Mouse (Mus musculus) thymus, adult 2 months (tissue): ENCODE measurements around the gene Tradd.

ENCODE experiments used
- CTCF ChIP-seq: fragments of 200-500 bp; IDR thresholded peaks from 2 replicates; pipeline ENCODE4 v1.5.1; 2012; ENCODE audit warnings: mild to moderate bottlenecking, control low read depth, low read length, moderate library complexity, borderline replicate concordance; ENCODE audit not compliant: control insufficient read depth, poor library complexity, insufficient read depth; ENCODE audit errors: extremely low read depth
- POLR2A ChIP-seq: fragments of 200-500 bp; IDR thresholded peaks from 2 replicates; pipeline ENCODE4 v1.6.1; 2012; ENCODE audit warnings: mild to moderate bottlenecking, low read length, control low read depth, moderate library complexity; ENCODE audit not compliant: control insufficient read depth, poor library complexity, insufficient read depth; ENCODE audit errors: extremely low read depth

DNA sequence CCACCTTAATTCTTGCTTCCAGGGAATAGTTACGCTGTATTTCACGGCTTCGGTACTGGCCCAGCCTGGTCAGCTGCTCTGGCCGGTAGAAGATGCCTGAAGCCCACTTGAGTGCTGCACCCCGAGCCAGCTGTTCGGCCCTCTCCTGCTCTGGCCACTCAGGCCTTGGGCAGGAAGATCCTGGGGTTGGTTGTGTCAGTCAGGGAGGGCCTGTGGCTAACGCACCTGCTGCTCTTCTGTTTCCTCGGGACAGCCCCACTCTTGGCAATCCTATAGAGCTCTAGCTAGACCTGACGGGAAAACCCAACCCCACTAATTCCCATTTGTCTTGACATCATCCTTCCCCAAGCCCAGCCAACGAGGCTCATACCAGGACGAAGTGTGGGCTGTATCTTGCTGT lies 30.8 kb upstream of the Tradd start:
- TF ChIP-seq POLR2A (no peak), CTCF (no peak)
